ENCODE assay signal across 16 mouse cellular contexts in the genomic region with DNA sequence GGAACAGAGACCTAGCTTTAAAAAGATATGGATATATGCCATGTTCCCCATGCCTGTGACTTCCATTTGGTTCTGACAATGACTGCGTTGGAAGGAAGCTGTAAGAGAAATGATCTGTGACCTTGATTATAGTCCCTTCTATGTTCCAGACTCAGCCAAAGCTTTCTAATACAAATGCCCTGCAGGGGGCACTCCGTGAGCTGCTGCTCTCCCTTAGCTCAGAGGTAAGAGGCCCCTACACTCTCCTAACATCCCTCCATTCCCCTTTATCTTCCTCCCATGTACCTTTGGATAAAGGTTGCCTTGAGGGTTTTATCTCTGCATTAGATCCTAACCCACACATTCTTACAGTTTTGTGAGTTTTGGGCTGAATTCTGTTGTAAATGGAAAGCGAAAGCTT.
DNase-seq lines count a peak whose midpoint lies in the region; ATAC-seq and TF ChIP-seq lines count a peak whose summit lies in the region.
"Had no signal": no experiment of that assay in that cellular context is flagged by ENCODE, and none has a peak within 500 bp of the region (broad histone marks: within the 10 kb centered on the region; RNA-seq: fewer than 3 reads in every experiment).

No protein-coding gene starts in this region.

- no peak overlapping the region for H3K9ac ChIP-seq in kidney, embryonic 16.5 days (replicated peaks; ENCODE audit: low read length)
- H3K9ac ChIP-seq in liver, postnatal 0 days (replicated peaks): no peak overlapping the region
- H3K9ac ChIP-seq in liver, embryonic 11.5 days (ENCODE audit: low read depth, low read length): no peak overlapping the region
- H3K9ac ChIP-seq in stomach, postnatal 0 days (ENCODE audit: low read length): no peak overlapping the region
- H3K9ac ChIP-seq: hindbrain, embryonic 12.5 days; limb, embryonic 13.5 days; lung, embryonic 15.5 days; neural tube, embryonic 12.5 days had no signal

- no peak for ATAC-seq in kidney, embryonic 16.5 days (ENCODE audit: low FRiP score, low TSS enrichment)
- no peak for ATAC-seq in liver, postnatal 0 days
- ATAC-seq in liver, embryonic 11.5 days (replicated peaks; ENCODE audit: low FRiP score): no peak
- ATAC-seq in stomach, postnatal 0 days (ENCODE audit: low FRiP score, low TSS enrichment): no peak
- ATAC-seq: forebrain, embryonic 14.5 days had no signal

- H3K4me1 ChIP-seq in kidney, embryonic 16.5 days (ENCODE audit: insufficient read depth, low read length): no peaks in the 10 kb centered on the region
- no peaks in the 10 kb centered on the region for H3K4me1 ChIP-seq in liver, postnatal 0 days (ENCODE audit: insufficient read depth)
- no peaks in the 10 kb centered on the region for H3K4me1 ChIP-seq in liver, embryonic 11.5 days (replicated peaks; ENCODE audit: control insufficient read depth, insufficient read depth, low read length)
- H3K4me1 ChIP-seq in stomach, postnatal 0 days (replicated peaks; ENCODE audit: control insufficient read depth, insufficient read depth): no peaks in the 10 kb centered on the region
- H3K4me1 ChIP-seq: hindbrain, embryonic 12.5 days; limb, embryonic 13.5 days; lung, embryonic 15.5 days; neural tube, embryonic 12.5 days had no signal

- H3K9me3 ChIP-seq in kidney, embryonic 16.5 days (ENCODE audit: low read length): no peaks in the 10 kb centered on the region
- no peaks in the 10 kb centered on the region for H3K9me3 ChIP-seq in liver, postnatal 0 days (ENCODE audit: low read length)
- H3K9me3 ChIP-seq in liver, embryonic 11.5 days (ENCODE audit: control insufficient read depth, low read length): no peaks in the 10 kb centered on the region
- H3K9me3 ChIP-seq in stomach, postnatal 0 days (ENCODE audit: control insufficient read depth, low read length): no peaks in the 10 kb centered on the region
- H3K9me3 ChIP-seq: hindbrain, embryonic 12.5 days; limb, embryonic 13.5 days; lung, embryonic 15.5 days; neural tube, embryonic 12.5 days had no signal

- no peaks in the 10 kb centered on the region for H3K36me3 ChIP-seq in kidney, embryonic 16.5 days (ENCODE audit: insufficient read depth, low read length)
- H3K36me3 ChIP-seq in liver, postnatal 0 days (replicated peaks; ENCODE audit: insufficient read depth, low read length): no peaks in the 10 kb centered on the region
- H3K36me3 ChIP-seq in liver, embryonic 11.5 days (ENCODE audit: control insufficient read depth, insufficient read depth, low read length): no peaks in the 10 kb centered on the region
- H3K36me3 ChIP-seq in stomach, postnatal 0 days (ENCODE audit: control insufficient read depth, insufficient read depth, low read length): no peaks in the 10 kb centered on the region
- H3K36me3 ChIP-seq: hindbrain, embryonic 12.5 days; limb, embryonic 13.5 days; lung, embryonic 15.5 days; neural tube, embryonic 12.5 days had no signal

- TF ChIP-seq EP300 in liver, postnatal 0 days (IDR thresholded peaks at IDR 0.05; ENCODE audit: low read depth): no peak
- no peak for TF ChIP-seq EP300 in stomach, postnatal 0 days (optimal IDR thresholded peaks at IDR 0.05)

- whole genome bisulfite sequencing in kidney, embryonic 16.5 days: 43% methylated on average over 3 of the region's 3 CpGs
- WGBS in liver, postnatal 0 days (ENCODE audit: insufficient replicate concordance): 38% methylated on average over 3 of the region's 3 CpGs
- 48% methylated on average over 3 of the region's 3 CpGs for WGBS in liver, embryonic 11.5 days
- WGBS in stomach, postnatal 0 days: 58% methylated on average over 3 of the region's 3 CpGs

- no peak overlapping the region for H3K4me2 ChIP-seq in kidney, embryonic 16.5 days (replicated peaks; ENCODE audit: low read depth, low read length)
- H3K4me2 ChIP-seq in liver, postnatal 0 days (ENCODE audit: low read depth, low read length): no peak overlapping the region
- no peak overlapping the region for H3K4me2 ChIP-seq in liver, embryonic 11.5 days
- no peak overlapping the region for H3K4me2 ChIP-seq in stomach, postnatal 0 days (replicated peaks; ENCODE audit: low read depth)
- H3K4me2 ChIP-seq: hindbrain, embryonic 12.5 days; limb, embryonic 13.5 days; lung, embryonic 15.5 days; neural tube, embryonic 12.5 days had no signal

- DNase-seq in kidney, adult 18-20 months: peak; percentile 7
- DNase-seq in liver, postnatal 0 days: peak; percentile 18
- no peak for DNase-seq in liver, embryonic 11.5 days (ENCODE audit: low spot score)
- peak; percentile 13 for DNase-seq in ES-CJ7 (ENCODE audit: low read depth, low spot score)
- DNase-seq in stomach, postnatal 0 days (ENCODE audit: low spot score): no peak
- no peak for DNase-seq in layer of hippocampus, postnatal 36 days
- DNase-seq: cerebellum, adult 18-20 months; heart, adult 18-20 months; thymus, adult 18-20 months had no signal

- H3K4me3 ChIP-seq in kidney, embryonic 16.5 days (ENCODE audit: low read length): no peak overlapping the region
- no peak overlapping the region for H3K4me3 ChIP-seq in liver, postnatal 0 days (ENCODE audit: low read depth, low read length)
- no peak overlapping the region for H3K4me3 ChIP-seq in liver, embryonic 11.5 days (ENCODE audit: low read depth, low read length)
- no peak overlapping the region for H3K4me3 ChIP-seq in stomach, postnatal 0 days (ENCODE audit: low read depth, low read length)
- H3K4me3 ChIP-seq: hindbrain, embryonic 12.5 days; limb, embryonic 13.5 days; lung, embryonic 15.5 days; neural tube, embryonic 12.5 days had no signal

- peak; percentile 36 for TF ChIP-seq CTCF in liver, postnatal 0 days (IDR thresholded peaks at IDR 0.05; ENCODE audit: low read depth)
- peak; percentile 17; the same call in 1 of the 2 replicates for TF ChIP-seq CTCF in stomach, postnatal 0 days (IDR thresholded peaks at IDR 0.05; ENCODE audit: low read depth)

- no peaks in the 10 kb centered on the region for H3K27me3 ChIP-seq in kidney, embryonic 16.5 days (ENCODE audit: insufficient read depth, low read length)
- H3K27me3 ChIP-seq in liver, postnatal 0 days (ENCODE audit: insufficient read depth, low read length): no peaks in the 10 kb centered on the region
- no peaks in the 10 kb centered on the region for H3K27me3 ChIP-seq in liver, embryonic 11.5 days (replicated peaks; ENCODE audit: control insufficient read depth, insufficient read depth, low read length)
- H3K27me3 ChIP-seq in stomach, postnatal 0 days (ENCODE audit: control insufficient read depth, insufficient read depth, low read length): no peaks in the 10 kb centered on the region
- H3K27me3 ChIP-seq: hindbrain, embryonic 12.5 days; limb, embryonic 13.5 days; lung, embryonic 15.5 days; neural tube, embryonic 12.5 days had no signal

- no peak overlapping the region for H3K27ac ChIP-seq in kidney, embryonic 16.5 days (ENCODE audit: low read length)
- no peak overlapping the region for H3K27ac ChIP-seq in liver, postnatal 0 days (ENCODE audit: low read depth)
- no peak overlapping the region for H3K27ac ChIP-seq in liver, embryonic 11.5 days (ENCODE audit: low read depth, low read length)
- H3K27ac ChIP-seq in stomach, postnatal 0 days (replicated peaks): no peak overlapping the region
- H3K27ac ChIP-seq: hindbrain, embryonic 12.5 days; kidney, postnatal 0 days; limb, embryonic 13.5 days; lung, embryonic 15.5 days; neural tube, embryonic 12.5 days had no signal

Comparison
In these comparisons a context has a peak if more than half of its experiments do, and no peak if none do; other contexts are left out.
1. DNase-seq: peak in kidney, adult 18-20 months (single experiment), liver, postnatal 0 days (single experiment) and ES-CJ7 (single experiment); none in liver, embryonic 11.5 days (single experiment), stomach, postnatal 0 days (single experiment) and layer of hippocampus, postnatal 36 days (0 of 2).